Mouse (Mus musculus) bone marrow, adult 2 months (tissue): ENCODE data around the gene Itgav. TPM values are rescaled to one million over a fixed set of nuclear protein-coding genes. Genes with fewer than 3 reads are reported as not detected.
A peak's percentile ranks its signal among the peaks of the same experiment; 100 is the strongest.

Experiments
- H3K27ac ChIP-seq: fragments of 200-500 bp; 2 replicates; pipeline ENCODE4 v1.5.1; 2012; ENCODE audit warnings: low read depth, mild to moderate bottlenecking, control low read depth, inconsistent platforms, low read length; ENCODE audit not compliant: control insufficient read depth, poor library complexity, insufficient read depth
- H3K4me1 ChIP-seq: fragments of 200-500 bp; 2 replicates; pipeline ENCODE4 v1.6.1; 2011; ENCODE audit warnings: low read length; ENCODE audit not compliant: control insufficient read depth, insufficient read depth
- H3K4me3 ChIP-seq: fragments of 200-500 bp; replicated peaks from 2 replicates; pipeline ENCODE3; 2011; ENCODE audit warnings: mild to moderate bottlenecking, low read depth, low read length, control low read depth; ENCODE audit not compliant: control insufficient read depth
- CTCF ChIP-seq: fragments of 200-500 bp; IDR thresholded peaks from 2 replicates; pipeline ENCODE4 v1.5.1; 2011; ENCODE audit warnings: low read length, control low read depth; ENCODE audit not compliant: control insufficient read depth, insufficient read depth
- POLR2A ChIP-seq: fragments of 200-500 bp; IDR thresholded peaks from 2 replicates; pipeline ENCODE4 v1.6.1; 2011; ENCODE audit warnings: low read depth, mild to moderate bottlenecking, control low read depth, low read length, borderline replicate concordance; ENCODE audit not compliant: control insufficient read depth
- WGBS: fragments of 180-500 bp; shearing (Covaris S2); methylation state at CpG from one replicate; pipeline ENCODE4 v1.1.7; 2018; 5-methylcytosine and 5-hydroxymethylcytosine counted together
- polyA plus RNA-seq: library from polyadenylated mRNA; stranded (reverse); fragments of >200 nt; gene quantifications from 2 replicates; pipeline ENCODE4 v1.2.4, GENCODE M21; 2011; ENCODE audit warnings: low replicate concordance; ENCODE audit not compliant: missing spikeins, insufficient read depth, insufficient read length

The Itgav gene
- polyA plus RNA-seq, 1 experiment = 24.7 TPM

DNA sequence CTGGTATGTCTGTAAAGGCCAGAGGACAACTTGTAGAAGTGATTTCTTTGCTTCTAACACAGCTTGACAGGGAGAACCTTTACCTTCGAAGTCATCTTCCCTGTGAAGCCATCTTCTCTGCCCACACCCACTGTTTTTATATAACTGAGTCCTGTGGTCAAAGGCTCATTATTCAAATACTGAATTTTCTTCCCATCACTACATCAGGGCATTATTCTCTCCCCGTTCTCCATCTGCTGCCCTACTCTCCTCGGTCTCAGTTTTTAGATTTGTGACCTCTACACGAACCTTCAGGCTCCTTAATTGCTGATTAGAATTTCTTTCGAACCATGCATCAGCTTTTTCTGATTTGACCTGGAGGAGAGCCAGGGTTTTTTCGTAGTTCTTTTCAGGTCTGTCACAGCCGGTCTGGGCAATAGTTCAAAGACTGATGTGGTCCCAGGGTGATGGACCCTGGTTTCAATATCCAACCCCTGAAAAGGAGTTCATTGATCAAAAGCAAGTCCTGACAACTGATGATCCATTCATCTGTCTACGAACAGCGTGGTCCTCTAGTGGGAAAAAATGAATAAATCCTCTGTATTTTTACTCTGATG is 73.8 kb downstream of the Itgav start:
- 85% methylated on average over 9 of the region's 9 CpGs for WGBS
- TF ChIP-seq POLR2A = no peak
- TF ChIP-seq CTCF = no peak

GRCm38 (mm10) chr2:83812483-83813272 is 88.5 kb downstream of the Itgav start, which contains the start of gene Fam171b:
TSS of gene Fam171b (plus strand) at chr2:83812636.
- WGBS = under 1% methylated on average over 63 of the region's 63 CpGs
- no peak for TF ChIP-seq CTCF
- no peak for TF ChIP-seq POLR2A
- Histone ChIP-seq H3K4me3 (peak within 1 kb of the TSS; percentile 34), H3K27ac (no peak within 1 kb of the TSS; the same call in 1 of the 2 replicates), H3K4me1 (no peaks in the 10 kb centered on the region)

More for the DNA sequence above, 73.8 kb downstream of the Itgav start:
- no peak overlapping the region for H3K4me3 ChIP-seq
- no peak overlapping the region for H3K27ac ChIP-seq
- no peaks in the 10 kb centered on the region for H3K4me1 ChIP-seq

GRCm38 (mm10) chr2:83813273-83813892 is 89.2 kb downstream of the Itgav start:
- H3K27ac ChIP-seq = no peak overlapping the region
- WGBS = 26% methylated on average over 10 of the region's 10 CpGs
- H3K4me3 ChIP-seq = no peak overlapping the region
- no peaks in the 10 kb centered on the region for H3K4me1 ChIP-seq
- no peak for TF ChIP-seq POLR2A

GRCm38 (mm10) chr2:83814009-83814408 is 89.8 kb downstream of the Itgav start:
- Histone ChIP-seq H3K4me1 (no peaks in the 10 kb centered on the region), H3K4me3 (no peak overlapping the region), H3K27ac (no peak overlapping the region)
- 72% methylated on average over 6 of the region's 6 CpGs for WGBS
- no peak for TF ChIP-seq POLR2A
- TF ChIP-seq CTCF = no peak

DNA sequence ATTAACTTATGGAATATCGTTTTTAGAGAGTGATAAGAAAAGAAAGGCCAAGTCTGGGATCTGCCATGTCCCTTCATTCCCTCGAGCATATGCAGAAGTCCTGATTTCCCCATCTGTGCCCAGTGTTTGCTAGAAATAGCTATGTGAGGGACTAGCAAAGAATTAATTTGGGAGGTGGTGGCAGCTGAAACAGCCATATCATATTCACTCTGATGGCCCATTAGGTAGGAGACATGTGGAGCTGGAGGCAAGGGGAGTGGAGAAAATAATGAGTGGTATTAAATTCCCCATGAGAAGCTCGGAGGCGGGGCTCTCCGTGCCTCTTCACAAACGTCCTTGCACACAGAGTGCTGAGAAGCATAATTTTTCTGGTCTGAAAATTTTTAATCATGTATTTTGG is 92.0 kb downstream of the Itgav start:
- Histone ChIP-seq H3K4me1 (no peaks in the 10 kb centered on the region), H3K27ac (no peak overlapping the region), H3K4me3 (no peak overlapping the region)
- 69% methylated on average over 6 of the region's 6 CpGs for WGBS
- TF ChIP-seq POLR2A (no peak), CTCF (no peak)

DNA sequence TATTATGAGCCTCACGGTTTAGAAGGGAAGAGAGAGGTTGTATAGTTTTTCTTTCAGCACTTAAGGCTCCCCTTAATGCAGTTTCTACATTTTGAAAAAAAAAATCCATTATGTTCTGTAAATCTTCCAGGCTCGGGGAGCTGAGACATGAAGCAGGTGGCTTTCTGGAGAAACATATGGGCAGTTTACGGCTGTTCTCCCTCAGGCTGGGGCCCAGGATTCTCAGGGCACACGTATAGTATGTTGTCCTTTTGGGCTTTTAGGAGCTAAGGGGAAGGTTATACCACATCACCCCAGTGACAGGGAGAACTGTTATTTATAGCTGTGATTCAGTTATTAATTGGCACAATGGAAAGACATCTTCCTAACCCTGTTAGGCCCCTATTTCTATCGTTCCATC is 101.0 kb downstream of the Itgav start:
- Histone ChIP-seq H3K4me3 (no peak overlapping the region), H3K4me1 (no peaks in the 10 kb centered on the region), H3K27ac (no peak overlapping the region)
- TF ChIP-seq CTCF = no peak
- no peak for TF ChIP-seq POLR2A
- 74% methylated on average over 5 of the region's 5 CpGs for WGBS

GRCm38 (mm10) chr2:83828895-83829539 is 104.8 kb downstream of the Itgav start:
- WGBS = 83% methylated on average over 3 of the region's 3 CpGs
- no peak overlapping the region for H3K4me3 ChIP-seq
- no peak for TF ChIP-seq POLR2A
- no peak for TF ChIP-seq CTCF
- H3K4me1 ChIP-seq = no peaks in the 10 kb centered on the region
- no peak overlapping the region for H3K27ac ChIP-seq

DNA sequence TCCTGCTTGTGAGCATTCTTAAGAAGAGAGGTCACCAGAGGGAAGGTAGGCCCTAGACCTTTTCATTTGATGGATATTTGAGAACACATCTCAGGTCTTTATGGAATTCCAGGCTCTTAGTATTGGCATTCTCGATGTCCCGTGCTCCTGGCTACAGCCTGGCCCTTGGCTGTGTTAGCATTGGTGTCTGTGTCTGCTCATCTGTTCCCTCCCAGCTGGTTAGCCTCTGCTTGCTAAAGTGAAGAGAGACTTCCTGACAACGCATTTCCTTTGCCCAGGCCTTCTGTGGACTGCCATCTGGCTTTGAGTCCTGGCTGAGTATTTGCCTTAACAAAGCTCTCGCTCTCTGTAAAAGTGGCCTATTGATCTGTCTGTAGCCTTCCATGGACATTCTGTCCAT is 108.7 kb downstream of the Itgav start:
- WGBS = 79% methylated on average over 4 of the region's 4 CpGs
- H3K4me3 ChIP-seq = no peak overlapping the region
- no peaks in the 10 kb centered on the region for H3K4me1 ChIP-seq
- no peak overlapping the region for H3K27ac ChIP-seq
- TF ChIP-seq POLR2A = no peak
- no peak for TF ChIP-seq CTCF
